Mouse (Mus musculus) megakaryocyte, embryonic 14.5 days (primary cell): ENCODE measurements around the gene Tnfrsf13b. TPM values are rescaled to one million over a fixed set of nuclear protein-coding genes. Genes with fewer than 3 reads are reported as not detected.

ENCODE experiments used
- H3K27me3 ChIP-seq: replicated peaks from 2 replicates; pipeline ENCODE3; 2012; ENCODE audit warnings: inconsistent platforms
- H3K36me3 ChIP-seq: replicated peaks from 2 replicates; pipeline ENCODE3; 2012; ENCODE audit warnings: low read length, inconsistent platforms, mixed read lengths
- H3K4me1 ChIP-seq: 2 replicates; pipeline ENCODE4 v1.6.1; 2012; ENCODE audit warnings: inconsistent platforms
- H3K4me3 ChIP-seq: replicated peaks from 2 replicates; pipeline ENCODE3; 2012; ENCODE audit warnings: moderate library complexity, mild to moderate bottlenecking, inconsistent platforms
- H3K9me3 ChIP-seq: 2 replicates; pipeline ENCODE4 v1.6.1; 2012; ENCODE audit warnings: inconsistent platforms
- FLI1 ChIP-seq: IDR thresholded peaks from 2 replicates; pipeline ENCODE4 v1.6.1; 2012; ENCODE audit warnings: low read length, inconsistent platforms, mixed read lengths
- GATA1 ChIP-seq: IDR thresholded peaks from 3 replicates; pipeline ENCODE4 v1.6.1; 2012; ENCODE audit warnings: mixed read lengths, low read length, inconsistent platforms, borderline replicate concordance
- polyA plus RNA-seq: library from polyadenylated mRNA; stranded (reverse); fragments of >175 nt; gene quantifications from 2 replicates; pipeline ENCODE4 v1.2.3, GENCODE M21; 2012; ENCODE audit warnings: low replicate concordance; ENCODE audit not compliant: insufficient read depth

Gene Tnfrsf13b
- polyA plus RNA-seq, 1 experiment, result 47.0 TPM

- TF ChIP-seq FLI1 (no peak), GATA1 (no peak)
- peaks cover 33% of the 10 kb centered on the region for H3K36me3 ChIP-seq
- H3K9me3 ChIP-seq, result no peaks in the 10 kb centered on the region
- H3K4me1 ChIP-seq, result peaks cover 36% of the 10 kb centered on the region
- H3K4me3 ChIP-seq, result no peak overlapping the region
- H3K27me3 ChIP-seq, result no peaks in the 10 kb centered on the region
Observed at GRCm38 (mm10) chr11:61146645-61147299, 20.2 kb downstream of the Tnfrsf13b start.

- no peak for TF ChIP-seq GATA1
- TF ChIP-seq FLI1, result no peak
- H3K9me3 ChIP-seq, result no peaks in the 10 kb centered on the region
- H3K36me3 ChIP-seq, result peaks cover 38% of the 10 kb centered on the region
- peaks cover 34% of the 10 kb centered on the region for H3K4me1 ChIP-seq
- H3K27me3 ChIP-seq, result no peaks in the 10 kb centered on the region
- no peak overlapping the region for H3K4me3 ChIP-seq
Observed at GRCm38 (mm10) chr11:61147300-61147683, 20.7 kb downstream of the Tnfrsf13b start.

GRCm38 (mm10) chr11:61150233-61151001, 23.9 kb downstream of the Tnfrsf13b start:
- no peak for TF ChIP-seq GATA1
- no peak for TF ChIP-seq FLI1
- peaks cover 8% of the 10 kb centered on the region for H3K4me1 ChIP-seq
- H3K9me3 ChIP-seq, result no peaks in the 10 kb centered on the region
- no peak overlapping the region for H3K4me3 ChIP-seq
- no peaks in the 10 kb centered on the region for H3K27me3 ChIP-seq
- peaks cover 69% of the 10 kb centered on the region for H3K36me3 ChIP-seq

GRCm38 (mm10) chr11:61155727-61156126, 29.2 kb downstream of the Tnfrsf13b start:
- TF ChIP-seq FLI1 (no peak), GATA1 (no peak)
- peaks cover 35% of the 10 kb centered on the region for H3K4me1 ChIP-seq
- H3K4me3 ChIP-seq, result no peak overlapping the region
- H3K27me3 ChIP-seq, result no peaks in the 10 kb centered on the region
- H3K36me3 ChIP-seq, result peaks cover 96% of the 10 kb centered on the region
- no peaks in the 10 kb centered on the region for H3K9me3 ChIP-seq

- Histone ChIP-seq H3K36me3 (peaks cover 100% of the 10 kb centered on the region), H3K4me1 (peaks cover 44% of the 10 kb centered on the region), H3K4me3 (no peak overlapping the region), H3K27me3 (no peaks in the 10 kb centered on the region), H3K9me3 (no peaks in the 10 kb centered on the region)
- TF ChIP-seq FLI1, result no peak
- TF ChIP-seq GATA1, result no peak
Observed at GRCm38 (mm10) chr11:61158141-61158540, 31.6 kb downstream of the Tnfrsf13b start.

GRCm38 (mm10) chr11:61159796-61160732, 33.5 kb downstream of the Tnfrsf13b start:
- H3K4me3 ChIP-seq, result peak overlapping the region; percentile 74
- peaks cover 44% of the 10 kb centered on the region for H3K4me1 ChIP-seq
- no peaks in the 10 kb centered on the region for H3K9me3 ChIP-seq
- H3K27me3 ChIP-seq, result no peaks in the 10 kb centered on the region
- TF ChIP-seq FLI1 (no peak), GATA1 (no peak)
- peaks cover 100% of the 10 kb centered on the region for H3K36me3 ChIP-seq

GRCm38 (mm10) chr11:61161121-61161520, 34.6 kb downstream of the Tnfrsf13b start:
- Histone ChIP-seq H3K4me3 (peak overlapping the region; percentile 30), H3K27me3 (no peaks in the 10 kb centered on the region), H3K9me3 (no peaks in the 10 kb centered on the region), H3K4me1 (peaks cover 36% of the 10 kb centered on the region), H3K36me3 (peaks cover 100% of the 10 kb centered on the region)
- no peak for TF ChIP-seq FLI1
- no peak for TF ChIP-seq GATA1

GRCm38 (mm10) chr11:61162776-61163175, 36.2 kb downstream of the Tnfrsf13b start:
- H3K4me3 ChIP-seq, result no peak overlapping the region

GRCm38 (mm10) chr11:61163341-61163740, 36.8 kb downstream of the Tnfrsf13b start:
- H3K27me3 ChIP-seq, result no peaks in the 10 kb centered on the region
- TF ChIP-seq FLI1, result no peak
- TF ChIP-seq GATA1, result no peak
- no peaks in the 10 kb centered on the region for H3K9me3 ChIP-seq
- H3K4me1 ChIP-seq, result peaks cover 30% of the 10 kb centered on the region
- H3K4me3 ChIP-seq, result no peak overlapping the region
- H3K36me3 ChIP-seq, result peaks cover 100% of the 10 kb centered on the region

More at GRCm38 (mm10) chr11:61162776-61163175, 36.2 kb downstream of the Tnfrsf13b start:
- H3K27me3 ChIP-seq, result no peaks in the 10 kb centered on the region
- no peaks in the 10 kb centered on the region for H3K9me3 ChIP-seq
- TF ChIP-seq GATA1 (no peak), FLI1 (no peak)
- peaks cover 100% of the 10 kb centered on the region for H3K36me3 ChIP-seq
- peaks cover 34% of the 10 kb centered on the region for H3K4me1 ChIP-seq
